Mouse (Mus musculus): ENCODE data around the gene Mpped2. TPM values are rescaled to one million over a fixed set of nuclear protein-coding genes. Genes with fewer than 3 reads are reported as not detected.

Gene Mpped2
- total and polyA plus RNA-seq, 2 experiments from 2014 or later: 9.4 to 28.3 TPM

GRCm38 (mm10) chr2:106756354-106757103 is 63.5 kb downstream of the Mpped2 start:
- no peaks in the 10 kb centered on the region for H3K36me3 ChIP-seq (replicated peaks; ENCODE audit: control insufficient read depth, insufficient read depth, low read length)
- no peaks in the 10 kb centered on the region for H3K9me3 ChIP-seq (replicated peaks; ENCODE audit: control insufficient read depth, low read length)
- H3K27me3 ChIP-seq (ENCODE audit: control insufficient read depth, insufficient read depth, low read length): no peaks in the 10 kb centered on the region
- H3K27ac ChIP-seq (ENCODE audit: low read depth): no peak overlapping the region
- 67% methylated on average over 13 of the region's 13 CpGs for WGBS
- ATAC-seq (ENCODE audit: insufficient read depth, low read depth) (no peak), DNase-seq (ENCODE audit: low spot score) (no peak)
- H3K9ac ChIP-seq (replicated peaks; ENCODE audit: low read depth, low read length): no peak overlapping the region
- TF ChIP-seq CTCF (IDR thresholded peaks at IDR 0.05; ENCODE audit: low read depth): no peak
- TF ChIP-seq EP300 (IDR thresholded peaks at IDR 0.05; ENCODE audit: low read depth): no peak
- no peak overlapping the region for H3K4me2 ChIP-seq (ENCODE audit: low read depth, low read length)
- H3K4me3 ChIP-seq (ENCODE audit: low read depth, low read length): no peak overlapping the region
- H3K4me1 ChIP-seq (ENCODE audit: control insufficient read depth, insufficient read depth): no peaks in the 10 kb centered on the region

DNA sequence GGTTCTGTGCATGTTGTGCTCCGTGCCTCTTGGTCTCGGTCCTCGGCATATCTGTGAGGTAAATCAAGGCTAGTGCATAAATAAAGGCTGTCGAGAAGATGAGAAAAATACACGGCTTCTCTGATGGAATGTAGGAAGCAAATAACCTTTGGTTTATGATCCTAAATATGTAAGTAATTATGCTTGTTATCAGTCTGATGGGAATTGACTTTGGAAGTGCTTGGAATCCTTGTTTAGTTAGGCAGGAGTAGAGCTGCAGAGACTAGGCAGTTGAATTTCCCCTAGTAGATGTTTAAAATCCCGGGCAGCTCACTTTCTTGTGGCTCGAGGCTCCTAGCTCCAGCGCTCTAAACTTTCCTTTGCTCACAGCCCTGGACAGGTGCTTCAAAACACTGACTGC is 69.9 kb downstream of the Mpped2 start:
- Histone ChIP-seq H3K36me3 (replicated peaks; ENCODE audit: control insufficient read depth, insufficient read depth, low read length) (no peaks in the 10 kb centered on the region), H3K9ac (replicated peaks; ENCODE audit: low read depth, low read length) (no peak overlapping the region), H3K27me3 (ENCODE audit: control insufficient read depth, insufficient read depth, low read length) (no peaks in the 10 kb centered on the region), H3K4me1 (ENCODE audit: control insufficient read depth, insufficient read depth) (no peaks in the 10 kb centered on the region), H3K27ac (ENCODE audit: low read depth) (no peak overlapping the region), H3K4me3 (ENCODE audit: low read depth, low read length) (no peak overlapping the region), H3K4me2 (ENCODE audit: low read depth, low read length) (no peak overlapping the region), H3K9me3 (replicated peaks; ENCODE audit: control insufficient read depth, low read length) (no peaks in the 10 kb centered on the region)
- 86% methylated on average over 8 of the region's 8 CpGs for WGBS
- TF ChIP-seq EP300 (IDR thresholded peaks at IDR 0.05; ENCODE audit: low read depth): no peak
- no peak for TF ChIP-seq CTCF (IDR thresholded peaks at IDR 0.05; ENCODE audit: low read depth)
- no peak for DNase-seq (ENCODE audit: low spot score)
- no peak for ATAC-seq (ENCODE audit: insufficient read depth, low read depth)

DNA sequence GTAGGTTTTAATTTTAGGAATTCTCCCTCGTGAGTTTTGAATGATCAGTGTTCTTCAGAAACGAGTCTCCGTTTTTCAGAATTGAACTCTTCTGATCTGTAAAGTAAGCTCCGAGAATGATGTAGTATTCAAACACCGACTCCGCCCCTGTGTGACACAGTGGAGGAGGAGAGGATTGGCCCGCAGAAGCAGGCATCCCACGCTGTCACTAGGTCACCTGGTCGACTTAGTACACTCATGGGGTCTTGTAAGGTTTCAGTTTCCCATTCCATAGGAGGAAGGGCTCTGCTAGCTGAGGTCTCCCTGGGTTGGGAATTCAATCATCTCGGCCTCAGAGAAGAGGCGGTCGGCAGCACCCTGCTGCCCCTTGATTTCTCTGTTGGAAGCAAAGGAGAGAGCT is 76.2 kb downstream of the Mpped2 start:
- Histone ChIP-seq H3K36me3 (replicated peaks; ENCODE audit: control insufficient read depth, insufficient read depth, low read length) (no peaks in the 10 kb centered on the region), H3K4me3 (ENCODE audit: low read depth, low read length) (no peak overlapping the region), H3K27ac (ENCODE audit: low read depth) (no peak overlapping the region), H3K9ac (replicated peaks; ENCODE audit: low read depth, low read length) (no peak overlapping the region), H3K27me3 (ENCODE audit: control insufficient read depth, insufficient read depth, low read length) (no peaks in the 10 kb centered on the region), H3K4me1 (ENCODE audit: control insufficient read depth, insufficient read depth) (no peaks in the 10 kb centered on the region), H3K4me2 (ENCODE audit: low read depth, low read length) (no peak overlapping the region), H3K9me3 (replicated peaks; ENCODE audit: control insufficient read depth, low read length) (no peaks in the 10 kb centered on the region)
- ATAC-seq (ENCODE audit: insufficient read depth, low read depth) (no peak), DNase-seq (ENCODE audit: low spot score) (no peak)
- TF ChIP-seq EP300 (IDR thresholded peaks at IDR 0.05; ENCODE audit: low read depth) (no peak), CTCF (IDR thresholded peaks at IDR 0.05; ENCODE audit: low read depth) (no peak)
- WGBS: 90% methylated on average over 12 of the region's 12 CpGs

- Histone ChIP-seq H3K9me3 (replicated peaks; ENCODE audit: control insufficient read depth, low read length) (no peaks in the 10 kb centered on the region), H3K4me2 (ENCODE audit: low read depth, low read length) (no peak overlapping the region), H3K36me3 (replicated peaks; ENCODE audit: control insufficient read depth, insufficient read depth, low read length) (no peaks in the 10 kb centered on the region), H3K4me3 (ENCODE audit: low read depth, low read length) (no peak overlapping the region), H3K4me1 (ENCODE audit: control insufficient read depth, insufficient read depth) (no peaks in the 10 kb centered on the region), H3K9ac (replicated peaks; ENCODE audit: low read depth, low read length) (no peak overlapping the region), H3K27me3 (ENCODE audit: control insufficient read depth, insufficient read depth, low read length) (no peaks in the 10 kb centered on the region), H3K27ac (ENCODE audit: low read depth) (no peak overlapping the region)
- TF ChIP-seq EP300 (IDR thresholded peaks at IDR 0.05; ENCODE audit: low read depth) (no peak), CTCF (IDR thresholded peaks at IDR 0.05; ENCODE audit: low read depth) (no peak)
- DNase-seq (ENCODE audit: low spot score) (no peak), ATAC-seq (ENCODE audit: insufficient read depth, low read depth) (no peak)
- WGBS: 76% methylated on average over 5 of the region's 5 CpGs
These were observed 79.6 kb downstream of the Mpped2 start for GRCm38 (mm10) chr2:106772643-106773042.

DNA sequence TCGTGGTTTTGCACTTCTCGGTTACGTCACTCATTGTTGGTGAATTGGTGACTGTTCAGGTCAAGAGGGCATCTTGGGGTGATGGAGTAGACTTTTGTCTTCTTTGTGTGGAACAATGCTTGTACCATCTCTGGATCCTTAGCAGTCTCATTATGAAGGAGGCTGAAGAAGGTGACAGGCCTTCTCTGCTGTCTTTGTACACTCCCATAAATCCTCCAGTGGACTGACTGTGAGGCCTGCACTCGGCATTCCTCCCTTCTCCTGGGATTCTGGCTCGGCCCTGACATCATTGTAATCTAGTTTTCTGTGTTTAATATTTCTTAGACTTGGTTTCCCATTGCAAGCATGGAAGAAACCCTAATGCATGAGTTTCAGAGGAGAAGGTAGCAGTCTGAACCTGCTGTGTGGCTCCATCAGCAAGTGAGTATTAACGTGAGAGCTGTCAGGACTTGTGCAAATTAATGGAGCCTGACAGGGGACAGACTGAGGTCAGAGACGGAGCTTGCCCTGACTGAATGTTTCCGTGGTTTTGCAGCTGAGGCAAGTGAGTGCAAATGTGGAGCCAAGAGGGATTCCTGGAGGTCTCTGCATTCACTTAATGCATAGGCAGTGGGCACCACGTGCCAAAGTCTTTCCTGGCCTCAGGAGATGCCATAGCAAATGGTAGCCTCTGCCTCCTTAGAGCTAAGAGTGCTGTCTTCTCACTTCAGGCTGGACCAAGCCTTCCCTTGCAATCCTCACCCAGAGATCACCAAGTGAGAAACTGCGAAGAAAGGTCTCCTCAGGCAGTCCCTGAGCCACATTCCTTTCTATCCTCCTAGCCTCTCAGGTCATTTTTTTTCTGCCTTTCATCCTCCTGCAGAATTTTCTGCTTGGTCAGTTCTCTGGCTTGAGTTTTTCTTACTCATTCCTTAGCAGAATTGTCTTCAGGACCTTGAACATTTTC is 81.5 kb downstream of the Mpped2 start:
- no peak overlapping the region for H3K4me3 ChIP-seq (ENCODE audit: low read depth, low read length)
- no peaks in the 10 kb centered on the region for H3K4me1 ChIP-seq (ENCODE audit: control insufficient read depth, insufficient read depth)
- H3K27me3 ChIP-seq (ENCODE audit: control insufficient read depth, insufficient read depth, low read length): no peaks in the 10 kb centered on the region
- H3K36me3 ChIP-seq (replicated peaks; ENCODE audit: control insufficient read depth, insufficient read depth, low read length): no peaks in the 10 kb centered on the region
- no peaks in the 10 kb centered on the region for H3K9me3 ChIP-seq (replicated peaks; ENCODE audit: control insufficient read depth, low read length)
- H3K27ac ChIP-seq (ENCODE audit: low read depth): no peak overlapping the region
- no peak for DNase-seq (ENCODE audit: low spot score)
- no peak for TF ChIP-seq EP300 (IDR thresholded peaks at IDR 0.05; ENCODE audit: low read depth)
- no peak for ATAC-seq (ENCODE audit: insufficient read depth, low read depth)
- H3K9ac ChIP-seq (replicated peaks; ENCODE audit: low read depth, low read length): no peak overlapping the region
- no peak overlapping the region for H3K4me2 ChIP-seq (ENCODE audit: low read depth, low read length)
- WGBS: 55% methylated on average over 10 of the region's 10 CpGs
